Mouse (Mus musculus) limb, embryonic 14.5 days (tissue): ENCODE data around the gene Chsy1. TPM values are rescaled to one million over a fixed set of nuclear protein-coding genes. Genes with fewer than 3 reads are reported as not detected.

ENCODE experiments used
- ATAC-seq: fragments of 200-750 bp; cut with Nextera tagmentation; 2 replicates; pipeline ENCODE4 v1.8.0; 2017; ENCODE audit warnings: low read depth, moderate number of reproducible peaks, moderate TSS enrichment; ENCODE audit not compliant: low FRiP score
- DNase-seq: peaks from one replicate; pipeline ENCODE4 v3.0.0-alpha.2; 2015; ENCODE audit warnings: low spot score
- H3K27ac ChIP-seq: fragments of 300-500 bp; sonication (generic); replicated peaks from 2 replicates; pipeline ENCODE4 v1.5.1; 2014; ENCODE audit warnings: low read depth, mild to moderate bottlenecking, low read length, moderate library complexity, mixed read lengths
- H3K27me3 ChIP-seq: fragments of 300-500 bp; sonication (generic); 2 replicates; pipeline ENCODE4 v1.6.1; 2014; ENCODE audit warnings: low read length, mixed read lengths; ENCODE audit not compliant: control insufficient read depth, insufficient read depth
- H3K36me3 ChIP-seq: fragments of 300-500 bp; sonication (generic); 2 replicates; pipeline ENCODE4 v1.6.1; 2014; ENCODE audit warnings: mild to moderate bottlenecking, low read length, moderate library complexity, mixed read lengths; ENCODE audit not compliant: control insufficient read depth, insufficient read depth
- H3K4me1 ChIP-seq: fragments of 300-500 bp; sonication (generic); 2 replicates; pipeline ENCODE4 v1.6.1; 2014; ENCODE audit warnings: antibody characterized with exemption, low read length, mixed read lengths; ENCODE audit not compliant: control insufficient read depth, insufficient read depth
- H3K4me2 ChIP-seq: fragments of 300-500 bp; sonication (generic); replicated peaks from 2 replicates; pipeline ENCODE4 v1.6.1; 2014; ENCODE audit warnings: low read depth, mild to moderate bottlenecking, low read length, moderate library complexity; ENCODE audit not compliant: severe bottlenecking
- H3K4me3 ChIP-seq: fragments of 300-500 bp; sonication (generic); replicated peaks from 2 replicates; pipeline ENCODE4 v1.5.1; 2014; ENCODE audit warnings: low read length
- H3K9ac ChIP-seq: fragments of 300-500 bp; sonication (generic); 2 replicates; pipeline ENCODE4 v1.6.1; 2014; ENCODE audit warnings: mild to moderate bottlenecking, low read depth, low read length, moderate library complexity; ENCODE audit not compliant: severe bottlenecking
- H3K9me3 ChIP-seq: fragments of 300-500 bp; sonication (generic); 2 replicates; pipeline ENCODE4 v1.6.1; 2016; ENCODE audit warnings: low read length; ENCODE audit not compliant: control insufficient read depth
- POLR2A ChIP-seq: fragments of 200-500 bp; IDR thresholded peaks from 2 replicates; pipeline ENCODE4 v1.8.0; 2012; ENCODE audit warnings: inconsistent platforms, mild to moderate bottlenecking, moderate library complexity, borderline replicate concordance; ENCODE audit not compliant: insufficient read depth, insufficient read length; ENCODE audit errors: extremely low read depth
- WGBS: fragments of 180-500 bp; shearing (Covaris S2); extraction: QIAGEN DNeasy Blood & Tissue Kit; methylation state at CpG from one replicate; pipeline ENCODE4 v1.1.7; 2014; 5-methylcytosine and 5-hydroxymethylcytosine counted together
- polyA plus RNA-seq, 2 experiments: library from polyadenylated mRNA; depleted of rRNA in 1 of 2; stranded (reverse) in 1 of 2; unstranded in 1 of 2; fragments of >200 nt; fragmentation: Nextera tagmentation in 1 of 2; extraction: Ambion mirVana in 1 of 2; gene quantifications; 2 replicates each; pipeline versions ENCODE4 v1.2.1 to v1.2.3; 2012 to 2014

Chsy1 gene
- polyA plus RNA-seq, 2 experiments: 33.3 to 33.6 TPM

DNA sequence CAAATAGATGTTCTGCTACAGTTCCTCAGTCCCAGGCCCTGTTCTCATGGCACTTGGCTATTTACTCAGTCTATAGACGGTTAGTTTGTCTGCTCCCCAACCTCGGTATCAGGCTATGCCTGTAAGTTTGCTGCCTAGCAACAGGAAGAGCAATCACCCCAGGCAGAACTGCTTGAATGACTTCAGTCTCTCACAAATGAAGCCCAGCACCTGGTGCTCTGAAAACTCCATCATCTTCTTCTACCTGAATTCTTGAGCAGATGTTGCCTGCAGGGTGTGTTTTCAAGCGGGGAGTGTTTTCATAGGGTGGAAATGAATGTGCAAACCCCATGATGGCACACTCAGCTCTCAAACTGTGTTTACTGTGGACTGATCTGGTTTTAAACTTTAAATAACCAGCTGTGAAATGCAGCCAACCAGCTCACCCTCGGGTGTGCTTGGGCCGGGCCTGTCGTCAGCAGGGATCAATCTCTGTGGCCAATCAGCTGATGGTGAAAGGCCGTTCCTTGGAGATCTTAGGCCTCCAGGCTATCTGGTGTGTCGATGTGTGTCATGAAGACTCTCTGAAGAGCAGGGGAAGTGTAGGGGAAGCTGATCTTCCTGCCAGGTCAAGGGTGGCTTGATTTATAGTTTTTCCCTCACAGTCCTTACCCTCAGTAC lies 91.6 kb downstream of the Chsy1 start:
- TF ChIP-seq POLR2A: no peak
- peak; percentile 42 for DNase-seq
- Histone ChIP-seq H3K36me3 (no peaks in the 10 kb centered on the region), H3K27ac (peak overlapping the region; percentile 22; the same call in 1 of the 2 replicates), H3K9me3 (no peaks in the 10 kb centered on the region), H3K4me3 (no peak overlapping the region), H3K4me2 (no peak overlapping the region), H3K9ac (no peak overlapping the region), H3K4me1 (peaks cover 20% of the 10 kb centered on the region), H3K27me3 (no peaks in the 10 kb centered on the region)
- ATAC-seq: peak; percentile 72; the same call in 1 of the 2 replicates
- 19% methylated on average over 8 of the region's 8 CpGs for WGBS

DNA sequence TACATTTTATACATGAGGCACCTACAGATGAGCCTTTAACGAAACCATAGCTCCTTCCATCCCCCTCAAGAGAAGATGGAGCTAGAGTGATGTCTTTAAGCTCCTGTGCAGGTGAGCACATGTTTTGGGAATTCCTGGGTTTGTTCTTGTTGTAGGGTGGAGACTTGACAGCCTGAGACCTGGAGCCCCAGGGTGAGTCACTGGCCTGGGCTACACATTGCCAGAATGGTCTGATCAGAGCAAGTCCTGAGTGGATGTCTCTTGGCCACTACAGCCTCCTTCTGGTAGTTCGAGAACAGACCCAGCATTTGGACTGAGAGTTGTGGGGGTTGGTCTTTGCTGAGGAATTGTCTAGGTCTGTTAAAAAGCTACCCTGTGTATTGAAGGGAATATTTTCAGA lies 92.3 kb downstream of the Chsy1 start:
- 91% methylated on average over 2 of the region's 2 CpGs for WGBS
- no peak for ATAC-seq
- peaks cover 20% of the 10 kb centered on the region for H3K4me1 ChIP-seq
- no peak for TF ChIP-seq POLR2A
- H3K9me3 ChIP-seq: no peaks in the 10 kb centered on the region
- H3K27ac ChIP-seq: no peak overlapping the region
- H3K4me3 ChIP-seq: no peak overlapping the region
- DNase-seq: no peak
- H3K36me3 ChIP-seq: no peaks in the 10 kb centered on the region
- H3K27me3 ChIP-seq: no peaks in the 10 kb centered on the region
- no peak overlapping the region for H3K9ac ChIP-seq
- H3K4me2 ChIP-seq: no peak overlapping the region

DNA sequence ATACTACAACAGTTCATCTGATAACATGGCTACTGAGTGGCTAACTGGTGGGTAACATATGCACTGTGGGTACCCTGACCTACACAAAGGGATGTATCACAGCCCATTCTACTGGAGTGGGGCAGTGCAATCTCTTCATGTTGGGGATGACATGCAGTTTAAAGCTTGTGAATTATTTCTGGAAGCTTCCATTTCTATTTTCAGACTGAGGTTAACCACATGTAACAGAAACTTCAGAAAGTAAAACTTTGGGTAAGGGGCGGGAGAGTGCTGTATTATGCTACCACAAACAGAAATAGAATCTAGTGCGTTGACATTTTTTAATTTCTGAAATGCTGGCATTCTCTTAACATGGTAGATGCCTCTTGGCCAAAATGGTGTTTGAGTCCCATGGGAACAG lies 100.6 kb downstream of the Chsy1 start:
- DNase-seq (no peak), ATAC-seq (no peak)
- Histone ChIP-seq H3K4me1 (no peaks in the 10 kb centered on the region), H3K27me3 (no peaks in the 10 kb centered on the region), H3K36me3 (no peaks in the 10 kb centered on the region), H3K27ac (no peak overlapping the region), H3K4me2 (no peak overlapping the region), H3K4me3 (no peak overlapping the region), H3K9me3 (no peaks in the 10 kb centered on the region), H3K9ac (no peak overlapping the region)
- 78% methylated on average over 2 of the region's 2 CpGs for WGBS
- TF ChIP-seq POLR2A: no peak

DNA sequence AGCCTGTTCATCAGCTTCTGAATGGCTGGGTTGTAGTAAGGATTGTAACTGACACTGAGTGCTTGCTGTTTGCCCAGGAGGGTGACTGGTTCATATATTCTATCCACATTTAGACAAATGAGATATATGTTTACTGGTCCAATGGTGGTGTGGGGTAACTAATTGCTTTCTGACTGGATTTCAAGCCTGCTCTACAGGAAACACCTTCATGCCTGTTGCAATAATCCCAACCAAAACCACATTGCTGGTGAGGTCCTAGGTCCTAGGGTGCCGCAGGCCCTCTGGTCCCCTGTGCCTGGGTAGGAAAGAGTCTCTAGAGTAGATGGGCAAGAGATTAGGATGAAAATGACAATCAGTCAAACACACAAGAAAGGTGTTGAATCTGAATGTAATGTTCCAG lies 103.6 kb downstream of the Chsy1 start:
- H3K27me3 ChIP-seq: no peaks in the 10 kb centered on the region
- H3K4me2 ChIP-seq: no peak overlapping the region
- no peak overlapping the region for H3K27ac ChIP-seq
- H3K9ac ChIP-seq: no peak overlapping the region
- H3K4me1 ChIP-seq: no peaks in the 10 kb centered on the region
- H3K9me3 ChIP-seq: no peaks in the 10 kb centered on the region
- TF ChIP-seq POLR2A: no peak
- 71% methylated on average over 1 of the region's 1 CpGs for WGBS
- DNase-seq: no peak
- no peak for ATAC-seq
- H3K4me3 ChIP-seq: no peak overlapping the region
- no peaks in the 10 kb centered on the region for H3K36me3 ChIP-seq

DNA sequence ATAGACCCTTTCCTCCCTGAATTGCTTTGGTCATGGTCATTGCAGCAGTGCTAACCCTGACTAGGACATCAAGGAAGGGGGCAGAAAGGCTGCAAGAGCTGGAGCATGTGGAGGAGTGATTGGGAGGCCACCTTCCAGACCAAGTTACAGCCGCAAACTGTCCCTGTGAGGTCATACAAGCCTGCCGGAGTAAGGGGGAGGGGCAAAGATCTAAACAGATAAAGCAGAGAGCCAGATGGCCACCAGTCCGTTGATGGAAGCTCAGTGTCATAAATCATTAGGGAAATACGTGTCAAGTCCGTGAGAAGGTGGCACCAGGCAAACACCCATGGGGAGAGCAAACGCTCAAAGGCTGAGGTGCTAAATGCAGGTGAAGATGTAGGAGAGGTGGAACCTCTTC lies 105.2 kb downstream of the Chsy1 start:
- DNase-seq: no peak
- 47% methylated on average over 6 of the region's 6 CpGs for WGBS
- Histone ChIP-seq H3K4me2 (no peak overlapping the region), H3K4me1 (peaks cover 13% of the 10 kb centered on the region), H3K4me3 (no peak overlapping the region), H3K27ac (no peak overlapping the region), H3K9me3 (no peaks in the 10 kb centered on the region), H3K9ac (no peak overlapping the region), H3K36me3 (no peaks in the 10 kb centered on the region), H3K27me3 (no peaks in the 10 kb centered on the region)
- TF ChIP-seq POLR2A: no peak
- ATAC-seq: no peak
